Mouse (Mus musculus): ENCODE measurements around the gene Cdc42bpg. TPM values are rescaled to one million over a fixed set of nuclear protein-coding genes. Genes with fewer than 3 reads are reported as not detected.

Cdc42bpg gene
- polyA plus RNA-seq, 1 experiment from 2014 or later, result 2.2 TPM

GRCm38 (mm10) chr19:6315573-6315972 is 9.3 kb downstream of the Cdc42bpg start:
- no peak overlapping the region for H3K4me2 ChIP-seq (replicated peaks; ENCODE audit: low read depth, low read length)
- H3K9ac ChIP-seq (replicated peaks; ENCODE audit: low read depth, low read length), result no peak overlapping the region
- H3K4me1 ChIP-seq (ENCODE audit: control insufficient read depth, insufficient read depth, low read length), result no peaks in the 10 kb centered on the region
- WGBS, result 75% methylated on average over 14 of the region's 14 CpGs
- peaks cover 58% of the 10 kb centered on the region for H3K36me3 ChIP-seq (ENCODE audit: control insufficient read depth, insufficient read depth, low read length)
- H3K4me3 ChIP-seq (ENCODE audit: low read depth, low read length), result no peak overlapping the region
- H3K27me3 ChIP-seq (ENCODE audit: control insufficient read depth, insufficient read depth, low read length), result no peaks in the 10 kb centered on the region
- no peaks in the 10 kb centered on the region for H3K9me3 ChIP-seq (ENCODE audit: control insufficient read depth, low read depth, low read length)
- H3K27ac ChIP-seq (ENCODE audit: low read length), result no peak overlapping the region
- no peak for ATAC-seq (ENCODE audit: insufficient number of reproducible peaks, insufficient read depth, low FRiP score, low read depth)

- 86% methylated on average over 12 of the region's 12 CpGs for WGBS
- peaks cover 8% of the 10 kb centered on the region for H3K4me1 ChIP-seq (ENCODE audit: control insufficient read depth, insufficient read depth, low read length)
- no peak overlapping the region for H3K9ac ChIP-seq (replicated peaks; ENCODE audit: low read depth, low read length)
- no peaks in the 10 kb centered on the region for H3K9me3 ChIP-seq (ENCODE audit: control insufficient read depth, low read depth, low read length)
- no peak overlapping the region for H3K4me3 ChIP-seq (ENCODE audit: low read depth, low read length)
- H3K4me2 ChIP-seq (replicated peaks; ENCODE audit: low read depth, low read length), result no peak overlapping the region
- ATAC-seq (ENCODE audit: insufficient number of reproducible peaks, insufficient read depth, low FRiP score, low read depth), result no peak
- peaks cover 69% of the 10 kb centered on the region for H3K36me3 ChIP-seq (ENCODE audit: control insufficient read depth, insufficient read depth, low read length)
- H3K27ac ChIP-seq (ENCODE audit: low read length), result no peak overlapping the region
- H3K27me3 ChIP-seq (ENCODE audit: control insufficient read depth, insufficient read depth, low read length), result no peaks in the 10 kb centered on the region
These were observed 11.9 kb downstream of the Cdc42bpg start for GRCm38 (mm10) chr19:6318145-6318544.

GRCm38 (mm10) chr19:6321358-6321757 is 15.1 kb downstream of the Cdc42bpg start:
- Histone ChIP-seq H3K4me2 (replicated peaks; ENCODE audit: low read depth, low read length) (no peak overlapping the region), H3K4me3 (ENCODE audit: low read depth, low read length) (no peak overlapping the region), H3K27ac (ENCODE audit: low read length) (no peak overlapping the region), H3K36me3 (ENCODE audit: control insufficient read depth, insufficient read depth, low read length) (peaks cover 48% of the 10 kb centered on the region; the same call in 1 of the 2 replicates), H3K4me1 (ENCODE audit: control insufficient read depth, insufficient read depth, low read length) (peaks cover 8% of the 10 kb centered on the region), H3K27me3 (ENCODE audit: control insufficient read depth, insufficient read depth, low read length) (no peaks in the 10 kb centered on the region), H3K9me3 (ENCODE audit: control insufficient read depth, low read depth, low read length) (no peaks in the 10 kb centered on the region), H3K9ac (replicated peaks; ENCODE audit: low read depth, low read length) (no peak overlapping the region)
- peak; percentile 24; the same call in 1 of the 2 replicates for ATAC-seq (ENCODE audit: insufficient number of reproducible peaks, insufficient read depth, low FRiP score, low read depth)
- 65% methylated on average over 8 of the region's 8 CpGs for WGBS

GRCm38 (mm10) chr19:6321786-6322621 is 15.7 kb downstream of the Cdc42bpg start:
- H3K9ac ChIP-seq (replicated peaks; ENCODE audit: low read depth, low read length), result no peak overlapping the region
- ATAC-seq (ENCODE audit: insufficient number of reproducible peaks, insufficient read depth, low FRiP score, low read depth), result no peak
- 61% methylated on average over 33 of the region's 33 CpGs for WGBS
- no peaks in the 10 kb centered on the region for H3K27me3 ChIP-seq (ENCODE audit: control insufficient read depth, insufficient read depth, low read length)
- H3K36me3 ChIP-seq (ENCODE audit: control insufficient read depth, insufficient read depth, low read length), result peaks cover 42% of the 10 kb centered on the region; the same call in 1 of the 2 replicates
- no peak overlapping the region for H3K4me2 ChIP-seq (replicated peaks; ENCODE audit: low read depth, low read length)
- H3K27ac ChIP-seq (ENCODE audit: low read length), result no peak overlapping the region
- peaks cover 8% of the 10 kb centered on the region for H3K4me1 ChIP-seq (ENCODE audit: control insufficient read depth, insufficient read depth, low read length)
- H3K4me3 ChIP-seq (ENCODE audit: low read depth, low read length), result no peak overlapping the region
- H3K9me3 ChIP-seq (ENCODE audit: control insufficient read depth, low read depth, low read length), result no peaks in the 10 kb centered on the region

- Histone ChIP-seq H3K27me3 (ENCODE audit: control insufficient read depth, insufficient read depth, low read length) (no peaks in the 10 kb centered on the region), H3K9me3 (ENCODE audit: control insufficient read depth, low read depth, low read length) (no peaks in the 10 kb centered on the region), H3K4me3 (ENCODE audit: low read depth, low read length) (no peak overlapping the region), H3K36me3 (ENCODE audit: control insufficient read depth, insufficient read depth, low read length) (peaks cover 26% of the 10 kb centered on the region; the same call in 1 of the 2 replicates), H3K4me1 (ENCODE audit: control insufficient read depth, insufficient read depth, low read length) (peaks cover 8% of the 10 kb centered on the region), H3K27ac (ENCODE audit: low read length) (no peak overlapping the region), H3K9ac (replicated peaks; ENCODE audit: low read depth, low read length) (no peak overlapping the region), H3K4me2 (replicated peaks; ENCODE audit: low read depth, low read length) (no peak overlapping the region)
- ATAC-seq (ENCODE audit: insufficient number of reproducible peaks, insufficient read depth, low FRiP score, low read depth), result no peak
- 73% methylated on average over 9 of the region's 9 CpGs for WGBS
These were observed 18.5 kb downstream of the Cdc42bpg start for GRCm38 (mm10) chr19:6324751-6325150.

GRCm38 (mm10) chr19:6331178-6331577 is 24.9 kb downstream of the Cdc42bpg start:
- Histone ChIP-seq H3K36me3 (ENCODE audit: control insufficient read depth, insufficient read depth, low read length) (no peaks in the 10 kb centered on the region), H3K9me3 (ENCODE audit: control insufficient read depth, low read depth, low read length) (no peaks in the 10 kb centered on the region), H3K9ac (replicated peaks; ENCODE audit: low read depth, low read length) (no peak overlapping the region), H3K4me1 (ENCODE audit: control insufficient read depth, insufficient read depth, low read length) (peaks cover 9% of the 10 kb centered on the region), H3K27me3 (ENCODE audit: control insufficient read depth, insufficient read depth, low read length) (no peaks in the 10 kb centered on the region), H3K4me2 (replicated peaks; ENCODE audit: low read depth, low read length) (no peak overlapping the region), H3K27ac (ENCODE audit: low read length) (no peak overlapping the region), H3K4me3 (ENCODE audit: low read depth, low read length) (no peak overlapping the region)
- WGBS, result 58% methylated on average over 5 of the region's 5 CpGs
- no peak for ATAC-seq (ENCODE audit: insufficient number of reproducible peaks, insufficient read depth, low FRiP score, low read depth)

- Histone ChIP-seq H3K36me3 (ENCODE audit: control insufficient read depth, insufficient read depth, low read length) (no peaks in the 10 kb centered on the region; the same call in 1 of the 2 replicates), H3K9me3 (ENCODE audit: control insufficient read depth, low read depth, low read length) (no peaks in the 10 kb centered on the region), H3K4me3 (ENCODE audit: low read depth, low read length) (no peak overlapping the region), H3K9ac (replicated peaks; ENCODE audit: low read depth, low read length) (no peak overlapping the region), H3K4me1 (ENCODE audit: control insufficient read depth, insufficient read depth, low read length) (peaks cover 16% of the 10 kb centered on the region), H3K27ac (ENCODE audit: low read length) (no peak overlapping the region), H3K27me3 (ENCODE audit: control insufficient read depth, insufficient read depth, low read length) (no peaks in the 10 kb centered on the region), H3K4me2 (replicated peaks; ENCODE audit: low read depth, low read length) (no peak overlapping the region; the same call in 1 of the 2 replicates)
- WGBS, result 20% methylated on average over 13 of the region's 13 CpGs
- no peak for ATAC-seq (ENCODE audit: insufficient number of reproducible peaks, insufficient read depth, low FRiP score, low read depth)
These were observed 25.7 kb downstream of the Cdc42bpg start for GRCm38 (mm10) chr19:6331719-6332516.

GRCm38 (mm10) chr19:6333761-6334595 is 27.7 kb downstream of the Cdc42bpg start:
- H3K4me2 ChIP-seq (replicated peaks; ENCODE audit: low read depth, low read length), result peak overlapping the region; percentile 25
- peak overlapping the region; percentile 80 for H3K4me3 ChIP-seq (ENCODE audit: low read depth, low read length)
- peaks cover 17% of the 10 kb centered on the region for H3K4me1 ChIP-seq (ENCODE audit: control insufficient read depth, insufficient read depth, low read length)
- peak overlapping the region; percentile 83 for H3K27ac ChIP-seq (ENCODE audit: low read length)
- no peak overlapping the region for H3K9ac ChIP-seq (replicated peaks; ENCODE audit: low read depth, low read length)
- peaks cover 17% of the 10 kb centered on the region for H3K36me3 ChIP-seq (ENCODE audit: control insufficient read depth, insufficient read depth, low read length)
- ATAC-seq (ENCODE audit: insufficient number of reproducible peaks, insufficient read depth, low FRiP score, low read depth), result no peak
- H3K9me3 ChIP-seq (ENCODE audit: control insufficient read depth, low read depth, low read length), result no peaks in the 10 kb centered on the region
- WGBS, result 58% methylated on average over 9 of the region's 9 CpGs
- H3K27me3 ChIP-seq (ENCODE audit: control insufficient read depth, insufficient read depth, low read length), result no peaks in the 10 kb centered on the region

Data from stomach, embryonic 14.5 days (tissue).